Mouse (Mus musculus) liver, embryonic 15.5 days (tissue): Measurements from ENCODE around the gene Nhlrc1. TPM values are rescaled to one million over a fixed set of nuclear protein-coding genes. Genes with fewer than 3 reads are reported as not detected.
A peak's percentile ranks its signal among the peaks of the same experiment; 100 is the strongest.

Experiments
- ATAC-seq: fragments of 200-750 bp; cut with Nextera tagmentation; 2 replicates; pipeline ENCODE4 v1.8.0; 2017; ENCODE audit warnings: moderate number of reproducible peaks, mild to moderate bottlenecking, moderate library complexity; ENCODE audit not compliant: insufficient read depth
- H3K27ac ChIP-seq: fragments of 300-500 bp; sonication (generic); replicated peaks from 2 replicates; pipeline ENCODE4 v1.5.1; 2015; ENCODE audit warnings: mild to moderate bottlenecking, inconsistent platforms
- H3K27me3 ChIP-seq: fragments of 300-500 bp; sonication (generic); 2 replicates; pipeline ENCODE4 v1.6.1; 2015; ENCODE audit warnings: mild to moderate bottlenecking, inconsistent platforms
- H3K36me3 ChIP-seq: fragments of 300-500 bp; sonication (generic); replicated peaks from 2 replicates; pipeline ENCODE4 v1.6.1; 2015; ENCODE audit warnings: moderate library complexity, mild to moderate bottlenecking, inconsistent platforms
- H3K4me1 ChIP-seq: fragments of 300-500 bp; sonication (generic); replicated peaks from 2 replicates; pipeline ENCODE4 v1.6.1; 2015; ENCODE audit warnings: inconsistent platforms
- H3K4me2 ChIP-seq: fragments of 300-500 bp; sonication (generic); 2 replicates; pipeline ENCODE4 v1.6.1; 2015; ENCODE audit warnings: moderate library complexity, mild to moderate bottlenecking, inconsistent platforms
- H3K4me3 ChIP-seq: fragments of 300-500 bp; sonication (generic); replicated peaks from 2 replicates; pipeline ENCODE4 v1.5.1; 2015; ENCODE audit warnings: mild to moderate bottlenecking, inconsistent platforms
- H3K9ac ChIP-seq: fragments of 300-500 bp; sonication (generic); 2 replicates; pipeline ENCODE4 v1.6.1; 2015; ENCODE audit warnings: moderate library complexity, mild to moderate bottlenecking, inconsistent platforms
- H3K9me3 ChIP-seq: fragments of 300-500 bp; sonication (generic); replicated peaks from 2 replicates; pipeline ENCODE4 v1.6.1; 2016; ENCODE audit warnings: inconsistent platforms
- WGBS: fragments of 180-500 bp; shearing (Covaris S2); methylation state at CpG from one replicate; pipeline ENCODE4 v1.1.7; 2015; ENCODE audit warnings: mixed read lengths; ENCODE audit not compliant: insufficient replicate concordance; 5-methylcytosine and 5-hydroxymethylcytosine counted together
- polyA plus RNA-seq: library from polyadenylated mRNA; unstranded; fragments of >200 nt; fragmentation: Nextera tagmentation; extraction: Ambion mirVana; gene quantifications from 2 replicates; pipeline ENCODE4 v1.2.1, GENCODE M21; 2015

Nhlrc1 gene
- polyA plus RNA-seq, 1 experiment from 2014 or later: 0.40 TPM

DNA sequence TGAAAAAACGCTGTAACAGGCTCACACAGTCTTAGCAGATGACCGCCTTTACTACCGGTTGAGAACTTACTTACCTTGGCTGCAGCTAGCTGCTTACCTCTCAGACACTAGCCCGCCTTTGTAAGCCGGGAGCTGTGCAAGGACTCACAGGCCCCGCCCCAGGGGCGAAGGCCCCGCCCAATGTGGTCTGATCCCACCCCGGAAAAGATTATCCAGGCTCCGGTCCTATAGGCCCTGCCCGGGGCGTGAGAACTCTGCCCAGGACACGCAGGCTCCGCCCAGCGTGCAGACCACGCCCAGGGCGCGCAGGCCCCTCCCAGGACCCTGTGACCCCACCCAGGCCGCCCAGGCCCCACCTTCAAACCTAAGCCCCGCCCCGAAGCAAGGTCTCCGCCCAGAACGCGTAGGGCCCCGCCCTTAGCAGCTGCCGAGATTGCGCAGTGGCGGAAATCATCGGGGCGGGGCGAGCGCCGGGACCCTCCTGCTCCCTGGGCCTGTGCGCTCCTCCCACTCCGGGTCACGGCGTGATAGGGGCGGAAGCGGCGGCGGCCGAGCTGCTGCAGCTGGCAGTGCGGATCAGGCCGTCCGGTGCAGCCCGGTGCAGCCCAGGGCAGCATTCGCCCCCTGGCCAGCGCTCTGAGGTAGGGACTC, 28.5 kb upstream of the Nhlrc1 start, which contains the start of gene Kdm1b:
Gene Kdm1b (plus strand): TSS at position 470 of the 651 bp plus-strand sequence.
- WGBS: under 1% methylated on average over 48 of the region's 48 CpGs
- H3K9ac ChIP-seq: peak within 1 kb of the TSS; percentile 65
- peak within 1 kb of the TSS; percentile 74 for H3K4me3 ChIP-seq
- H3K27ac ChIP-seq: 0 out of 2 replicates have a peak within 1 kb of the TSS, but pooled peaks have one; percentile 20
- ATAC-seq: peak; percentile 93
- H3K4me1 ChIP-seq: peaks cover 30% of the 10 kb centered on the region
- no peaks in the 10 kb centered on the region for H3K9me3 ChIP-seq
- H3K27me3 ChIP-seq: peaks cover 25% of the 10 kb centered on the region
- H3K4me2 ChIP-seq: peak within 1 kb of the TSS; percentile 93
- no peaks in the 10 kb centered on the region for H3K36me3 ChIP-seq

- H3K27ac ChIP-seq: 0 out of 2 replicates have a peak overlapping the region, but pooled peaks have one; percentile 11
- ATAC-seq: no peak
- no peak overlapping the region for H3K9ac ChIP-seq
- H3K27me3 ChIP-seq: peaks cover 25% of the 10 kb centered on the region
- WGBS: 48% methylated on average over 8 of the region's 8 CpGs
- H3K4me3 ChIP-seq: peak overlapping the region; percentile 74
- H3K36me3 ChIP-seq: no peaks in the 10 kb centered on the region
- peak overlapping the region; percentile 93 for H3K4me2 ChIP-seq
- H3K9me3 ChIP-seq: no peaks in the 10 kb centered on the region
- peaks cover 30% of the 10 kb centered on the region for H3K4me1 ChIP-seq
Observed at GRCm38 (mm10) chr13:47042024-47042633, 27.5 kb upstream of the Nhlrc1 start.

- H3K4me2 ChIP-seq: no peak overlapping the region
- peaks cover 30% of the 10 kb centered on the region for H3K4me1 ChIP-seq
- no peak overlapping the region for H3K9ac ChIP-seq
- ATAC-seq: no peak
- no peaks in the 10 kb centered on the region for H3K9me3 ChIP-seq
- no peak overlapping the region for H3K27ac ChIP-seq
- H3K4me3 ChIP-seq: no peak overlapping the region
- 80% methylated on average over 5 of the region's 5 CpGs for WGBS
- no peaks in the 10 kb centered on the region for H3K36me3 ChIP-seq
- H3K27me3 ChIP-seq: peaks cover 16% of the 10 kb centered on the region
Observed at GRCm38 (mm10) chr13:47040061-47040460, 25.4 kb upstream of the Nhlrc1 start.

GRCm38 (mm10) chr13:47037946-47038345, 23.3 kb upstream of the Nhlrc1 start:
- H3K36me3 ChIP-seq: no peaks in the 10 kb centered on the region
- H3K27ac ChIP-seq: no peak overlapping the region
- H3K9ac ChIP-seq: no peak overlapping the region
- no peak overlapping the region for H3K4me3 ChIP-seq
- H3K9me3 ChIP-seq: no peaks in the 10 kb centered on the region
- H3K4me1 ChIP-seq: peaks cover 12% of the 10 kb centered on the region; the same call in 1 of the 2 replicates
- ATAC-seq: no peak
- no peaks in the 10 kb centered on the region for H3K27me3 ChIP-seq
- WGBS: 60% methylated on average over 6 of the region's 6 CpGs
- no peak overlapping the region for H3K4me2 ChIP-seq

DNA sequence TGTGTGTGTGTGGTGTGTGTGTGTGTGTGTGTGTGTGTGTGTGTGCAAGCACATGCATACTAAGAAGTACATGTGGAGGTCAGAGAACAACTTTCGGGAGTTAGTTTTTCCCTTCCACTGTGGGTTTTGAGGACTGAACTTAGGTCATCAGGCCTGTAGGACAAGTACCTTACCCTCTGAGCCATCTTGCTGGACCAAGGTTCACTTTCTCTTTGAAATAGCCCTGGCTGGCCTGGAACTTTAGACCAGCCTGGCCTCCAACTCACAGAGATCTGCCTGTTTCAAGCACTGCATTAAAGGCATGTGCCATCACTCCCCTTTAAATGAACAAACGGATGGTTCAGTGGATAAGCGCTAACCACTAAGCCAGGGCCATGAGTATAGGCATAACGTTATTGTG, 19.0 kb upstream of the Nhlrc1 start:
- Histone ChIP-seq H3K9me3 (no peaks in the 10 kb centered on the region), H3K27ac (no peak overlapping the region), H3K4me2 (no peak overlapping the region), H3K36me3 (no peaks in the 10 kb centered on the region), H3K4me3 (no peak overlapping the region), H3K27me3 (no peaks in the 10 kb centered on the region), H3K9ac (no peak overlapping the region), H3K4me1 (0 out of 2 replicates have a peak, but pooled peaks cover 4% of the 10 kb centered on the region)
- no peak for ATAC-seq
- WGBS: 67% methylated on average over 4 of the region's 4 CpGs

DNA sequence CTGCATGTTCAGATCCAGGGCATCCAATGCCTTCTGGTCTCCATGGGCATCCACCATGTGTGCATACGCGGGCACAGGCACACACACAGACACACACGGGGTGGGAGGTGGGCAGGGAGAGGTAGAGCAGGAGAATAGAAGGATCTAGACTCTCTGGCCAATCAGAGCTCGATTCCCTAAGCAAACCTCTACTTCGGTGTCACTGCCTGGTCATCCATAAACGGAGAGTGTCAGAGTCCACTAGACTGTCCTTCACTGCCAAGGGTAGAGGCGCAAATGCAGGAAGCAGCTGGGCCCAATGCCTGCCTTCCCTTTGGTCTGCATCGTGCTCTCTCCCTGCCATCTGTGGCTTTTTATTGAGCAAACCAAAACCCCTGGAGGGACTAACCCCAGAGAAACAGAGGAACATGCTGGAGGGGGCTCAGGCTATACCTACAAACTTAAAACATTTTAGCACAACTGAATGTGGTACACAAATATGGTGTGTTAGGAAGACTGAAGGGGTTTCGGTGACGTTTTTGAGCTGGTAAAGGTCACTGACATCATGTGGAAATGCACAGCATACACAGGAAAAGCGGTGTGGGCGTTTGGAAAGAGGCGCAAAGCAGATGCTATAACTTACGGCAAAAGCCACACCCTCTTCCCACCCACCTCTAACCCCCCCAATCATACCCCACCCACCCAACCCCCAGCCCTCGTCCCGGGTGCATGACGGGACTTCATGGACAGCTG, 15.9 kb upstream of the Nhlrc1 start:
- no peak overlapping the region for H3K4me2 ChIP-seq
- 70% methylated on average over 17 of the region's 17 CpGs for WGBS
- H3K36me3 ChIP-seq: no peaks in the 10 kb centered on the region
- no peak overlapping the region for H3K27ac ChIP-seq
- H3K9me3 ChIP-seq: no peaks in the 10 kb centered on the region
- ATAC-seq: no peak
- H3K4me1 ChIP-seq: 0 out of 2 replicates have a peak, but pooled peaks cover 4% of the 10 kb centered on the region
- no peaks in the 10 kb centered on the region for H3K27me3 ChIP-seq
- H3K4me3 ChIP-seq: no peak overlapping the region
- H3K9ac ChIP-seq: no peak overlapping the region

GRCm38 (mm10) chr13:47020798-47021197, 6.1 kb upstream of the Nhlrc1 start:
- Histone ChIP-seq H3K4me1 (no peaks in the 10 kb centered on the region), H3K9ac (no peak overlapping the region), H3K27ac (no peak overlapping the region), H3K4me3 (no peak overlapping the region), H3K9me3 (no peaks in the 10 kb centered on the region), H3K4me2 (no peak overlapping the region), H3K27me3 (no peaks in the 10 kb centered on the region), H3K36me3 (no peaks in the 10 kb centered on the region)
- no peak for ATAC-seq
- 60% methylated on average over 7 of the region's 7 CpGs for WGBS

- WGBS: 58% methylated on average over 7 of the region's 7 CpGs
- peaks cover 8% of the 10 kb centered on the region for H3K27me3 ChIP-seq
- no peak overlapping the region for H3K9ac ChIP-seq
- H3K36me3 ChIP-seq: no peaks in the 10 kb centered on the region
- no peak overlapping the region for H3K27ac ChIP-seq
- no peaks in the 10 kb centered on the region for H3K9me3 ChIP-seq
- no peak for ATAC-seq
- H3K4me1 ChIP-seq: peaks cover 3% of the 10 kb centered on the region; the same call in 1 of the 2 replicates
- H3K4me3 ChIP-seq: no peak overlapping the region
- no peak overlapping the region for H3K4me2 ChIP-seq
Observed at GRCm38 (mm10) chr13:47019774-47020173, 5.1 kb upstream of the Nhlrc1 start.

DNA sequence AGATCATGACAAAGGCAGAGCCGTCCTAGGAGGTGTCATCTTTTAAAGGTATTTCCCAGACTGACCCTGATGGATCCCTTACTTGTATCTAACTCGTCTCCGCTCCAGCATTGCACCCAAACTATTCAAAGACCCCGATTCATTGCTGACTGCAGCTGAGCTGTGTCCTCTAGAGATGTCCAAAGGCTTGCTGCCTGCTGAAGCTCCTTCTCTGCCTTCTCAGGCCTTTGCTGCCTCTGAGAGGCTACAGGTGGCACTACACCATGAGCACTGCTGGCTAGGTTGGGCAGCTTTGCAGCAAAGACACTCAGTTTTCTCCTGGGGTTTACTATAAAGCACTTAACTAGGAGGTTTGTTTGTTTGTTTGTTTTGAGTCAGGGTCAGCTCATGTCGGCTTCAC, 2.6 kb upstream of the Nhlrc1 start:
- no peak overlapping the region for H3K9ac ChIP-seq
- no peak for ATAC-seq
- H3K4me1 ChIP-seq: peaks cover 14% of the 10 kb centered on the region
- H3K36me3 ChIP-seq: no peaks in the 10 kb centered on the region
- H3K4me2 ChIP-seq: no peak overlapping the region
- no peak overlapping the region for H3K4me3 ChIP-seq
- peaks cover 23% of the 10 kb centered on the region for H3K27me3 ChIP-seq
- no peak overlapping the region for H3K27ac ChIP-seq
- H3K9me3 ChIP-seq: no peaks in the 10 kb centered on the region
- 35% methylated on average over 5 of the region's 5 CpGs for WGBS

GRCm38 (mm10) chr13:47015195-47015501, 498 bp upstream of the Nhlrc1 start:
- no peak overlapping the region for H3K4me3 ChIP-seq
- no peak for ATAC-seq
- 67% methylated on average over 5 of the region's 5 CpGs for WGBS

GRCm38 (mm10) chr13:47013740-47014139, 910 bp downstream of the Nhlrc1 start:
- no peak overlapping the region for H3K27ac ChIP-seq
- H3K4me3 ChIP-seq: no peak overlapping the region
- H3K9ac ChIP-seq: no peak overlapping the region
- peaks cover 23% of the 10 kb centered on the region for H3K27me3 ChIP-seq
- no peaks in the 10 kb centered on the region for H3K9me3 ChIP-seq
- WGBS: 53% methylated on average over 10 of the region's 10 CpGs
- no peak for ATAC-seq
- H3K4me2 ChIP-seq: peak overlapping the region; percentile 88
- no peaks in the 10 kb centered on the region for H3K36me3 ChIP-seq
- H3K4me1 ChIP-seq: peaks cover 14% of the 10 kb centered on the region

More at GRCm38 (mm10) chr13:47015195-47015501, 498 bp upstream of the Nhlrc1 start:
- Histone ChIP-seq H3K9me3 (no peaks in the 10 kb centered on the region), H3K9ac (no peak overlapping the region), H3K4me2 (peak overlapping the region; percentile 88), H3K27me3 (peaks cover 23% of the 10 kb centered on the region), H3K36me3 (no peaks in the 10 kb centered on the region), H3K27ac (no peak overlapping the region), H3K4me1 (peaks cover 14% of the 10 kb centered on the region)
